Mouse (Mus musculus): ENCODE data around the gene Rhbdd1.
A peak's percentile ranks its signal among the peaks of the same experiment; 100 is the strongest.

The Rhbdd1 gene

DNA sequence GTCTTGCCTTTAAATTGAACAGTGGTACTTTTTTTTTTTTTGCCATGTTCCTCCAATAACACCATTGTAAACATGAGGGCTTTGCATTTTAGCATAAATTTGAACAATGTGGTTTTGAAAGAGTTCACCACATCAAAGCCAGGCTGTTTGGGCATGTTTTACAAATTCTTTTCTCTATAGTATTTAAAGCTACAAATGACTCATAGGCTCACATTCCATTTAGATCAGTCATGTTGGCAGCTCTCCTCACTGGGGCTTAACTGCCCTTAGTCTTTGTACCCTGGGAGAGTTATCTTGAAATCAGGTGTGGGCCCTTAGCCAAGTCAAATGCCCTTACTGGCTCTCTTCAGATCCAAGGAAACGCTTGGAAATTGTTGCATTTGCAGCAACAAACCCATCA lies 112.8 kb downstream of the Rhbdd1 start:
- no peak for DNase-seq (ENCODE audit: low spot score in 2 of 2)

DNA sequence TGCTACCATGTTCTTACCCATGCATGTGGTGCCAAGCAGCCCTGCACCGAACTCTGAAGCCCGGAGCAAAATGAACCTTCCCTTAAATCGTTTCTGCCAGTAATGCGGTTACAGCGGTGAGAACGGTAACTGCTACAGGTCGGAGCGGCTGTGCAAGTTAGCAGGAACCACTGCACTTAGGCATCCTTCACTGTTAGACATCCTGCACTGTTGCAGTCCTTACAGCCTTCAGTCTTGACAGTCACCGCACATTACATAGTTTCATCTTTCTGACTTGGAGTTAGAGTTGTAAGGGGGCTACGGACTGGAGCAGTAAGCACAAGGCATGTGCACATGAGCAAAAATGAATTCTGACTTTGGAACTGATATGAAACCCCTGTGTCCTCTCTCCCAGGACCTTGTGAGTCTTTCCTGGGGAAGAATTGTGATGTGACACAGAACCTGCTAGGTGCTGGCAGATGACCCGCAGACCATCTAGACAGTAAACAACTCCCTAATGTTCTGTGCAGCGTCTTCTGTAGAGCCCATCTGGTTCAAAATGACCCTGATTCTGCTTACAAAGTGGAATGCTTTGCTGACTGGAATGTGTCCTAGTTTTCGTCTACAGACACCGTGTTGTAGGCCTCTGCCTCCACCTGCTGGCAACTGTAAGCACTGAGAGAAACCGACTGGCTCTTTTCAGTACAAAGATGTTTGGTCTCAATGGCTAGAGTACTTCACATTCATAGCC lies 116.8 kb downstream of the Rhbdd1 start:
- DNase-seq (ENCODE audit: low spot score in 2 of 2), result peak; percentile 57 to 72

DNA sequence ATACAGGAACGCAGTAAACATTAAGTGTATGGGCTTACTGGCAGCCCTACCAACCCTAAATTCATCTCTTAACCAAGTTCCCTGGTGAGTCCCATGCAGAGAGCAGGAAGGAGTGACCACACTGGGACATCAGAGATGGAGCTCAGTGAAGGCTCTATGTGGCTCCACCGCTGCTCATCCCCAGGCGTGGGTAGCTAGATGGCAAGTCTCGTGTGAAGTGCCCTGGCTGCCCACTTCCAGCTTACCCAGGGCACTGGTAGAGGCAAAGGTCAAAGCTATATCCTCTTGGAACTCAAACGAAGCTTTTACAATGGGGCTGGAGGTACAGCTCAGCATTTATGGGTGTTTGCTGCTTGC lies 117.4 kb downstream of the Rhbdd1 start:
- no peak for DNase-seq (ENCODE audit: low spot score in 2 of 2)

DNA sequence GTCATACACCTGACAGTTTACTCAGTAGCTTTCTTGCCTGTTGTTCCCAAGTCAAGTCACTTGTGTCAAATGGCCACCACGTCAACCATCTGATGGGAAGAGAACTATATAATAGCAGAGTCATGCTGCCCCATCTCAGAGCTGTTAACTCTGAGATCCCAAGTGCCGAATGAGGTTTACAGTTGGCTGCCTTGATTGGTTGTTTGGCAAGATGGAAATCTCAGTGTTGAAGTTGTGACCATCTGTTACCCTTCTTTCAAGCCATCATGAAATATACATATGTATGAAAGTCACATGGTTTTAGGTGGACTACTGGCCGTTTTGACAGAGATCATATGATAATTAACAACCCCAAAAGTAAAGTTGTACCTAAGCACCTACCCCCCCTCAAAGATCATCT lies 121.0 kb downstream of the Rhbdd1 start:
- DNase-seq (ENCODE audit: low spot score in 2 of 2), result no peak

DNA sequence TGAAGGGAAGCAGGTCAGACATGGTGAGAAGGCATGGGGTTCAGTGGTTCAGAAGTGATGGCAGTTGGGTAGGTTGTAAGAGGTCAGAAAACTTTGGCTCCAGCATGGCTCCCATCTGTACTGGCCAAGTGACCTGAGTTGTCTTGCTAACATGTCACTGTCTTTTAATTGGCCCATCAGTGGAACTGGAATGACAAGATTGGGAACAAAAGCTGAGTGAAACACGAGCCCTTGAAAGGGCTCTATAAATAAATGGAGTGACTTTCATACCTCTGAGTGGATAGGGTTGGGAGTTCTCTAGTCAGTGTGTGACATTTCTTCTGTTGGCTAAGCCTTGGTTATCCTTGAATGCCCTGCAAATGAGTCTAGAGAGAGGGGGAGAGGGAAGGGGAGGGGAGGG lies 123.9 kb downstream of the Rhbdd1 start:
- DNase-seq (ENCODE audit: low spot score in 2 of 2), result no peak

DNA sequence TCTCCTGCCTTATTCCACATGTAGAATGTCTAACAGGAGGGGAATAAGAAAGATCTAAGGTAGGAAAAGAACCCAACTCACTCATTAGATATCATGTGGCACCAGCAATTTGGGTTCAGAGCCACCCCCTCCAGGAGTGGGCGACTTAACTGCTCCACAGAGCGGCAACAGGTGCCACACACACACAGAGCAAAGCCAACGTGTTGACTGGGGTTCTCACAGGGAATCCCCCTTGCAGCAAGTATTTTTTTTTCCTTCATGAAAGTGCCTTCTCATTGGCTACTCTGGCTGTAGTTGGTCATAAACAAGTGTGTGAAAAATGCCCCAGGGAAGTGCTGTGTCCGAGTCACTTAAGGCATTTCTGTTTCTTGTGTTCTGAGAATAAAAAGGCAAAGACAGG lies 127.3 kb downstream of the Rhbdd1 start:
- DNase-seq (ENCODE audit: low spot score in 2 of 2), result no peak

DNA sequence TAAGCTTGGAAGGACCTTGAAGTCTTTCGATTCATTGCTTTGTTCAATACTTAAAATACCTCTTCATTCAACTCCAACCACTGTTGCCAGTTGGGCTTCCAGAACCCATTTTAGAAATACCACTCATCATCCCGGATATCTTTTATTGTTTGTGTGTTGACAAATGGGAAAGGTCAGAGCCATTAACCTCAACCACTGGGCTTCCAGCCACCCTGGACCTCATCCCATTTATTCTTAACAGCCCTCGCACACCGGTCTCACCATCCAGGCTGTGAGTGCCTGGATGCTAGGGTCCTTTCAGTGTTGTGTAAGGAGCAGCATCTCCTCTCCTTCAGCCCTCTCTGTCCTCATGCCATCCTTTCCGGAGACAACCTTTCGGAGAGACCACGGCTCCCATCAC lies 129.8 kb downstream of the Rhbdd1 start:
- DNase-seq (ENCODE audit: low spot score in 2 of 2), result no peak

DNA sequence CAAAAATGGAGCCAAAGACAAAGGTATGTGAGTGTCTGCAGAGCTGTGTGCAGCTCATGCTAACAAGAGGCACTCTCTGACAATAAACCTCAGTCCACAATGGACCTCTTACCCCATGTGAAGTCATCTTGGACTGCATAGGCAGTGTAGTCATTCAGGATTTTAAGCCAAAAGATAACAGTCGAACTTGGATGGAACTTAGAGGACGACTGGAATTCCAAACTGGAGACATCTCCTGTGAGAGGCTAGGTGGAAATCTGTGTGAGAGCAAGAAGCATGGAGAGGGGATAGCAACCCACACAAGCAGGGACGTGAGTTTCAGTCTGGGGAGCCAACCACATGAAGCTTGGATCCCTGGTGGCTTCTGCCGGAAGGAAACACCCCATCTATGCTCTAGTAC lies 133.6 kb downstream of the Rhbdd1 start:
- no peak for DNase-seq (ENCODE audit: low spot score in 2 of 2)

DNA sequence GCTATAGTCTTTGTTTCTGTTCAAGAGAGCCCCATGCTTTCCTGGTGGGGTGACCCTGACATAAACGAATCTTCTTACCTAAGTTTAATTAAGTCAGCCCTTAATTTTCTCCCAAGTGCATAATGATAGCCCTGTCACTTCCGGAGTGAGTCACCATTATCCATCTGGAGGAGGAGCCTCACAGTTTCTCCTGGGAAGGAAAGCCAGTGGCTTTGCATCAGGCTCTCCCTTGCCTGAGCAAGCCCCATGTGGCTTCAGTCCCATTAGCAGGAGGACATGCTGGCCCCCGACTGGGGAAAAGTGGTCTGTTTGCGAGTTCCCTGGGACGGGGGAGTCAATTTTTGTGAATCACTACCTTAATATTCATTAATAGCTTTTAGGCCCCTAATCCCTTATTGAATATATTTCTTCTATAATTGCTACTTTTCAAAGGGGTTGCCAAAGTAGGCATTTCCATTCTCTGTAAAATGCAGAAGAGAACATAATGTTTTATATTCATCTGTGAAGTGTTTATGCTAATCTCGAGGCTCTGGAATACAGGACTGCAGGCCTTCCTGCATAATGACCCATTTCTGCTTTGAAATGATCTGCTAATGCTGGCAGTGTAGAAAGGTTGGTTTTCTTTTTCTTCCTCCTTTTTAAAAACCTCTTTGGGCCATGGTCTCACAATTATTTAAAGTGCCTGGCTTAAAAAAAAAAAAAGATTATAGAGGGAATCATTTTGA lies 135.8 kb downstream of the Rhbdd1 start:
- DNase-seq (ENCODE audit: low spot score in 2 of 2), result no peak

DNA sequence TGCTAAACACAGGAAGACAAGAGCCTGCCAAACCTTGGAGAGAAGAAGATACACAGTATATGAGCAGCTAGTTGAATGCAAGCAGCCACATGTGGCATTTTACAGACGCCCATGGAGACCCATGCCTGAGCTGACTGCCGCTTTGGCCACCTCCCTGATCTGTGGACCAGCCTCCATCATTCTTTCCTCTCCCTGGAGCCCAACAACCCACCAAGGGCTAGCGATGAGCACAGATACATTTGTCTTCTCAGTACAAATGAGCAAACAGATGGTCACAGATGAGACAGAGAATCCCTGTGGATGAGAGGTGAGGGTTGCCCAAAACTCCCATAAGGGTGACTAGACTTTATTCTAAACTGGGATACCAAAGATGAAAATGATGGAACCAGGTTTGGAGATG lies 137.8 kb downstream of the Rhbdd1 start:
- DNase-seq (ENCODE audit: low spot score in 2 of 2), result no peak

DNA sequence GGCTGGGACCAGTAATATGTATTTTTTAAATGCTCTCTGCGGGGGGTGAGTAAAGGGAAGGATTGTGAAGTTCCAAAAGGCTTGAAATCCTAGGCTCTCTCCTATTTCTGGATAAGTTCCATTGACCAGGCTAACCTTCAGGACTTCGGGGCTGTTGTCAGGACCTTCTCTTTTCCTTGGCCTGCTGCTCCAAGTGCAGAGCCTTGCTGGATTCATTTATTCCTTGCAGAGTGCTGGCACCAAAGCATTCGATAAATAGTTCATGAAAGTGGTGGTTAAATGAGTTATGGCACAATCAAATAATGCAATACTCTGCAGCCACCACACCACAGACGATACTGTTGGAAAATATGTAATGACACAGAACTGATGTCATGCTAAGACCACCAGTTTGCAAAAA lies 143.1 kb downstream of the Rhbdd1 start:
- DNase-seq (ENCODE audit: low spot score in 2 of 2), result no peak

DNA sequence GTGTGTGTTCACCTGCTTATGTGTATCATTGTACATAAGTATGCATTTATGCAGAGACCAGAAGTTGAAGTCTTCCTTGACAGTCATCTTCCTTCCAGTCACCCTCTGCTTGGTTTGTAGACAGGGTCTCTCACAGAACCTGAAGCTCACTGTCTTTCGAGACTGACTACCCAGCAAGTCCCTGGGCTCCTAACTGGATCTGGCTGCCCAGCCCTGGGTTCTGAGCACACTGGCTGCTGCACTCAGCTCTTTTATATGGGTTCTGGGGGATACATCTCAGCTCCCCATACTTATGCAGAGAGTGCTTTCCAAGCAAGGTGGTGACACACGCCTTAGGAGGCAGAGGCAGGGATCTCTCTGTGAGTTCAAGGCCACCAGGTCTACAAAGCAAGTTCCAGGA lies 143.7 kb downstream of the Rhbdd1 start:
- no peak for DNase-seq (ENCODE audit: low spot score in 2 of 2)

DNA sequence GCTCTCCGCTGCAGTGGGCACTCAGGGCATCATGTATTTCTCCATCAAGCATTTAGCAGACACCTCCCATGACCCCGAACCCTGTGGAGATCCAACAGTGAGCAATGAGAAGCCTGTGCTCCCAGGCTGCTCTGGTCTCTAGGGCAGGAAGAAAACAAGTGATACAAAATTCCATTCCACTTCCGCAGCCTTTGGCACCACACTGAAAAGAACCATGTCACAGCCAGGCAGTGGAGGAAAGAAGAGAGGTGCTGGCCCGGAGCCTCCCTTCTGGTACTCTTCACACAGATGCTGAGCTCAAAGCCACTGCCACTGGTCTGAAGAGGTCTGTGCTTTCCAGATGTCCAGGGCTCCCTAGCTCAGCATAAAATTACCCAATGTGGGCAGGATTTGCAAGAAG lies 144.8 kb downstream of the Rhbdd1 start:
- DNase-seq (ENCODE audit: low spot score in 2 of 2), result no peak

DNA sequence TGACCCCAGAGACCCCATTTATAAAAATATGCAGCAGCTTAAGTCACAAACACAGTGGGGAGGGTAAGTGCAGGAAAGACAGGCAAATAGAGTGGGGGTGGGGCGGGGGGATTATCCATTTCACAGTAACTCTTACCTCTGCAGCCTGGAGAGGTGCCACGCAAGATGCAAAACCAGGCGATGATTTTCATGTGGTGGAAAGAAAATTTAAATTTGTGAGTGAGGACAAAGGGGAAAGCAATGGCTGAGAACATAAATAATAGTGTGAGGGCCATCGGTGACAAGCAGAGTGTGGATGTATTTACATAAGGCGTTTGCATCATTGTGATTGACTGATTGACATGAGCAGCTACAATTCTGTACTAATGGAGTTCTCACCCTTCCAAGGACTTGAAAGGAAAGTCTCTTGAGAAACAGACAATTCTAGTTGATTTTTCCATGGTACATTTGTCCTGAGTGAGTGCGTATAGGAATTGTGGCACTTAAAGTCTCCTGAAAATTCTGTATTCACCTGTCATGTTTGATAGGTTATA lies 149.1 kb downstream of the Rhbdd1 start:
- DNase-seq (ENCODE audit: low spot score in 2 of 2), result no peak

DNA sequence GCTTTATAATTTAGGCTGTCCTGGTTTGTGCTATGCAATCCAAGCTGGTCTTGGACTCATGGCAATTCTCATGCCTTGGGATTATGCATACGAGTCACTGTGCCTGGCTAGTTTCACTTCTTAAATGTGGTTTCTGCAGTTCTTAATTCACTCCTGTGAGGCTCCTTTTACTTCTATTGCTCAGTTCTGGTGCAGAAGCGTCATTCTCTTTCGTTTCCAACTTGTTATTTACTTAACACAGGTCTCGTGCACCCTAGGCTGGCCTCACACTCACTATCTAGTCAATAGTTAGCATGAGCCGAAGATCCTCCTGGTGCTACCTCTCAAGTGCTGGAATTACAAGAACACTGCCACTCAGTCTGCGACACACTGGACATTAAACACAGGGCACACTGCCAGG lies 152.6 kb downstream of the Rhbdd1 start:
- no peak for DNase-seq (ENCODE audit: low spot score in 2 of 2)

DNA sequence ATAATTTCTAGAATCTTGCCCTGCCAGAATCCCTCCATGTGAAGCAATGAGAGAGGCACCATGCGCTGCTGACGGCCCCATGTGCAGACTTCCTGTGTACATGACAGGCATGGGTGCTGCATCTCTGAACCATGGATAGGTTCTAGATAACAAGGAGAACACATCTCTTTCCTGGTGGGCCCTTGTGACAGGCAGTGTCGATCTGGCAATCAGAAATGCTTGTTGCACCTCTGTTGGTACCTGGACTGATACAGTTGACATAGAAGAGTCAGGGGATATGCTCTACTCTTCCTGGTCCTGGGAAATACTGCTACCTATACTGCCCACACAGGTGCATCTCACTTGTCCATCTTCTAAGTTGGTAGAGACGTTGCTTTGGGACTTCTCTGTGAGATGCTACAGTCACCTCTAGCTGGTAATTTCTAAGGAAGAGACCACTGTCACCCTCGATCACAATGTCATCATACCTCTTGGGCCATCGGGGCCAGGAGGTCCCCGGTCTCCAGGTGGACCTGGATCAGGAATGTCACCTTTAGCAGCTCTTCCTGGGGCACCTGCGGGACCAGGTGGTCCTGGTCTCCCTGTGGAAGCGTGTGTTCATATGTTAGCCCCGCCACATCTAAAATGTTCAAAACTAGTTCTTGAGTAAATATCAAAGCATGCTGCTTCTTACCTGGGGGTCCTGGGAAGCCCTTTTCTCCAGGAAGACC lies 154.4 kb downstream of the Rhbdd1 start:
- no peak for DNase-seq (ENCODE audit: low spot score in 2 of 2)

DNA sequence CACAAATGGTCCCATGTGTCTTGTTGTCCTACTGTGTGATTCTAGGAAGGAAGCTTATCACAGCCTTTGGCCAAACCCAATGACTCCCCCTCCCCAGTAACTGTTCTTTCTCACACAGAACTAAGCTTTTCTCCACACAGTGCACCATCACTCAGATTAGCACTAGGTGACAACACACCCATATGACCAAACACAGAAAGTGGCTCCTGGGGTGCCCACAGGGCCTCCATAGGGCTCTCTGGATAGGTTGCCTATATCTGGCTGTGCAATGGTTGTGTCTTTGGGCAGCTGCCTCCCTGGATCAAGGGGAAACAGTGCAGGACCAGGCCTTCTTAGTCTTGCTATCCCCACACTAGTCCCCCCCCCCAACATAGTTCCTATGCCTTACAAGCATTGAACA lies 157.2 kb downstream of the Rhbdd1 start:
- DNase-seq (ENCODE audit: low spot score in 2 of 2), result no peak

DNA sequence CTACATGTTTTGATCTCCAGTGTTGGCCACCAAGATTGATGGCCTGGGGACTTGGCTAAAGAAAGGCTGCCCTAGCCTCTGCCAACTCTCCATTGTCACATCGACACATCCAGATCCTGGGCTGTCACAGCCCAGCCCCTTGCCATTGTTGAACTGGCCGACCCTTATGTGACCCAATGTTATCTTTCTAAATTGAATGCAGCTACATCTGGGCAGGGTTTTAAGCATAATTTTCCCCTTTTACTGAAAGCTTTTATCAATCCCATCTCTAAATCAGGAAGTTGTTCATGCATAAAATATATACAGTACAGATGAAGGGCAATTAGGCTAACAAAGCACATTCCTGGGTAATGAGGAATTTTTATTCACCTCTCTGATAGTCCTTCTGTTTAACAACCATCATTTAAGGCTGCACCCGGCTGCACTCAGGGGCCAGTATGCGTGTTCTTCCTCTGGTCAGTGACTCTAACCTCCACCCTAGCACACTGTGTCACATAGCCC lies 158.3 kb downstream of the Rhbdd1 start:
- DNase-seq (ENCODE audit: low spot score in 2 of 2), result no peak

DNA sequence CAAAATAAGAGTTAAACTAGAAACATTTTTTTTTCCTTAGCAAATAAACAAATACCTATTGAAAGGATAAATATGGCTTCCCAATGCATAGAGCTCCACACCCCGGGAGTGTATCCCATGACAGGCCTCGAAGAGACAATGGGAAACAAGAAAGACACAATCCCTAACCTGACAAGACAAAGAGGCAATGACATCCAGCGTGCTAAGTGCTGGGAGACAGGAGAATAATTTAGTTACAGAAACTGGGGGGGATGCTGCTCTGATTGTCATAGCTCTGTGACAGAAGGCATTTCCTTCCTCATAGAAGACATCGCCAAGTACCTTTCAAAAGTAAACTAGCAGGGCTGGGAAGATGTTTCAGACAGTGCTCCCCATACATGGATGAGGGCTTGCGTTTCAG lies 159.0 kb downstream of the Rhbdd1 start:
- no peak for DNase-seq (ENCODE audit: low spot score in 2 of 2)

DNA sequence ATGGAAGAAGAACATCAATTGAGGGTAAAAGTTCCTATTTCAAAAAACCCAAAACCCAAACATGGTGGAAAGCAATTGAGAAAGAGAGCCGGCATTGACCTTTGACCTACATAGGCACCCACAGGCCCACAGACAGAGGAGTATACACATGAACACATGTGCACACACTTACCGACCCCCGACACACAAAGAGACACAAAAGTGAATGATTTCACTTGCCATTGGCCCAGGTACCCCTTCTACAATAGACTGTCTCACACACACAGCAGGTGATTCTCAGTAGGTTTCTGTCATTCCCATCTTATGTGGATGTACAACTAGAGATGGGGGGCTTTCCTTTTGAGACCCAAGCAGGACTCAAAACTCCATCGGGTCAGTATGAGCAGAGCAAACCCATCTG lies 159.6 kb downstream of the Rhbdd1 start:
- DNase-seq (ENCODE audit: low spot score in 2 of 2), result no peak

DNA sequence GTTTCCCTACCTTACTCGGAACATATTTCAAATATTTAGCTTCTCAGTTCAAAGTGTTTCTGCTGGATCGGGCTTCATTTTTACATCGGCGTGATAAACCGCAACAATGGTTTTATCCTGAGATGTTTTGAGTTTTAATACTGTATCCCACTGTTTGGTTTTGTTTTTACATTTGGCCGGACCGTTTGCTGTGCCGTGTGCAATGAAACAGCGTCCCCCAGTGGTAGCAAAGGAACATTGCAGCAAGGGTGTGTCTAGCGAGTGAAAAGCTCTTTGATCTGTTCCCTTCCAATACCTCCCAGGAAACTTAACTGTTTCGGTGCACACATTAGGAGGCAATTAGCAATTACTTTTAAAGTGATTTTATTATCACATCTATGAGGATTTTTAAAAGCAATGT lies 160.0 kb downstream of the Rhbdd1 start:
- DNase-seq (ENCODE audit: low spot score in 2 of 2), result no peak

DNA sequence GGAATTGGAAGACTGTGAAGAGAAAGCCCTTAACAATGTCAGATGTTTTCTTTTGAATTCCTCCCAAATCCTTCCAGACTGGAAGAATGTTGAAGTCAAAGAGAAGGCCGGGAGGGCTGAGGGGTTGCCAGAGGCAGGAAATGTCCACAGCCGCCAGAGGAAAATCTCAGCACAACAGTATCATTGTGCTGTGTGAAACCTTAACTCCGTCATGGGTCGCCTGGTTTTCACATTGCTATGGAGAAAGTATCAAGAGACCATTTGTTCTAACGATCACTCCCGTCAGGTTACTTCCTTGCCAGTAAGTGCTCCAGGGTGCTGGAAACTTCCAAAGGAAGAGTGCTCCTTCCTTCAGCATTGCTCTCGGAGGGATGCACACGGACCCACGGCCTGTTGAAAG lies 160.5 kb downstream of the Rhbdd1 start:
- no peak for DNase-seq (ENCODE audit: low spot score in 2 of 2)

Data from frontal cortex, postnatal 14 days (tissue).